12 mouse cellular contexts compared by ENCODE assay signal in genomic region chr15:87583921-87584621, GRCm38 (mm10). TPM values are rescaled to one million over a fixed set of nuclear protein-coding genes. Genes with fewer than 3 reads are reported as not detected.
DNase-seq lines count a peak whose midpoint lies in the region; ATAC-seq and TF ChIP-seq lines count a peak whose summit lies in the region.
"Had no signal": no experiment of that assay in that cellular context is flagged by ENCODE, and none has a peak within 500 bp of the region (broad histone marks: within the 10 kb centered on the region; RNA-seq: fewer than 3 reads in every experiment).

No protein-coding gene starts in this region.

- 0 out of 2 replicates have a peak overlapping the region, but pooled peaks have one; percentile 11 for H3K4me3 ChIP-seq in left cerebral cortex, adult 2 months
- H3K4me3 ChIP-seq in forebrain, embryonic 15.5 days: no peak overlapping the region
- no peak overlapping the region for H3K4me3 ChIP-seq in neural tube, embryonic 14.5 days (ENCODE audit: low read depth, low read length)

- ATAC-seq in forebrain, embryonic 15.5 days (replicated peaks): peak; percentile 80
- peak; percentile 68; the same call in 1 of the 2 replicates for ATAC-seq in neural tube, embryonic 14.5 days (ENCODE audit: low read depth)
- no peak for ATAC-seq in megakaryocyte-erythroid progenitor cell, adult 5-6 weeks (replicated peaks; ENCODE audit: low FRiP score, low TSS enrichment, poor library complexity, severe bottlenecking)
- no peak for ATAC-seq in activated CD4-positive, CD25-positive, alpha-beta regulatory T cell, adult 4 months

- intact Hi-C loops in left cerebral cortex, adult 2 months (cut with DNase I): no loop called here

- H3K9me3 ChIP-seq in forebrain, embryonic 15.5 days: no peaks in the 10 kb centered on the region
- no peaks in the 10 kb centered on the region for H3K9me3 ChIP-seq in neural tube, embryonic 14.5 days (ENCODE audit: control insufficient read depth, low read length)

- peak overlapping the region; percentile 27 for H3K4me2 ChIP-seq in forebrain, embryonic 15.5 days (replicated peaks)
- no peak overlapping the region for H3K4me2 ChIP-seq in neural tube, embryonic 14.5 days (ENCODE audit: low read depth, low read length)
- H3K4me2 ChIP-seq: heart, embryonic 11.5 days had no signal

- no peaks in the 10 kb centered on the region for H3K36me3 ChIP-seq in forebrain, embryonic 15.5 days
- no peaks in the 10 kb centered on the region for H3K36me3 ChIP-seq in neural tube, embryonic 14.5 days (ENCODE audit: control insufficient read depth, insufficient read depth, low read length)

- WGBS in forebrain, embryonic 15.5 days: 45% methylated on average over 26 of the region's 26 CpGs
- WGBS in neural tube, embryonic 14.5 days: 75% methylated on average over 26 of the region's 26 CpGs

- H3K9ac ChIP-seq in forebrain, embryonic 15.5 days (replicated peaks): no peak overlapping the region
- H3K9ac ChIP-seq in neural tube, embryonic 14.5 days (replicated peaks; ENCODE audit: low read depth, low read length): no peak overlapping the region

- DNase-seq in left cerebral cortex, adult 2 months (ENCODE audit: extremely low spot score in 1 of 2, low spot score in 2 of 2): no peak
- no peak for DNase-seq in left cerebral cortex, adult 11 months (ENCODE audit: low spot score)
- DNase-seq in layer of hippocampus, adult 8-10 months (ENCODE audit: low spot score in 2 of 2): peak; percentile 41 to 55
- DNase-seq in kidney, adult 8-10 months: no peak
- DNase-seq: liver had no signal

- peaks cover 19% of the 10 kb centered on the region for H3K4me1 ChIP-seq in forebrain, embryonic 15.5 days
- no peaks in the 10 kb centered on the region for H3K4me1 ChIP-seq in neural tube, embryonic 14.5 days (ENCODE audit: control insufficient read depth, insufficient read depth, low read length)

- H3K27me3 ChIP-seq in forebrain, embryonic 15.5 days: no peaks in the 10 kb centered on the region
- H3K27me3 ChIP-seq in neural tube, embryonic 14.5 days (ENCODE audit: control insufficient read depth, insufficient read depth, low read length): no peaks in the 10 kb centered on the region

- peak overlapping the region; percentile 68 for H3K27ac ChIP-seq in left cerebral cortex, adult 2 months
- H3K27ac ChIP-seq in forebrain, embryonic 15.5 days (replicated peaks): peak overlapping the region; percentile 58
- peak overlapping the region; percentile 39; the same call in 1 of the 2 replicates for H3K27ac ChIP-seq in neural tube, embryonic 14.5 days (ENCODE audit: low read depth, low read length)
- H3K27ac ChIP-seq: kidney, postnatal 0 days had no signal

- TF ChIP-seq CTCF in left cerebral cortex, adult 2 months (IDR thresholded peaks at IDR 0.05): no peak

RNA-seq across cellular contexts. Expression of gene Fam19a5, which starts 40.0 kb away (rescaled TPM):
- 100 to 1,000 TPM; 112 to 119 TPM for total RNA-seq in left cerebral cortex, adult 2 months (2021)
- 17.6 and 18.0 TPM in 2 replicates for polyA plus RNA-seq in forebrain, embryonic 15.5 days (2015; fragmentation: Nextera tagmentation; extraction: Ambion mirVana)
- total RNA-seq in layer of hippocampus, adult 8-10 months (2022): 100 to 1,000 TPM; 117 to 129 (median 120) TPM
- polyA plus RNA-seq in neural tube, embryonic 14.5 days (2014; fragmentation: Nextera tagmentation; extraction: Ambion mirVana): 26.6 and 33.3 TPM in 2 replicates
- not detected in 2 replicates for total RNA-seq in megakaryocyte-erythroid progenitor cell, adult 5-6 weeks (2014; fragmentation: Nextera tagmentation)
- not detected in 2 replicates for total RNA-seq in megakaryocyte-erythroid progenitor cell, adult 5-6 weeks (2017)
- polyA plus RNA-seq in activated CD4-positive, CD25-positive, alpha-beta regulatory T cell, adult 4 months (2017; shearing (Covaris generic)): not detected
- total RNA-seq: common myeloid progenitor, adult 5-6 weeks had no signal

Comparison
In these comparisons a context has a peak if more than half of its experiments do, and no peak if none do; other contexts are left out.
1. DNase-seq: peak in layer of hippocampus, adult 8-10 months (2 of 2); none in left cerebral cortex, adult 2 months (0 of 2), left cerebral cortex, adult 11 months (single experiment) and kidney, adult 8-10 months (0 of 2).
2. ATAC-seq: peak in forebrain, embryonic 15.5 days (single experiment) and neural tube, embryonic 14.5 days (single experiment); none in megakaryocyte-erythroid progenitor cell, adult 5-6 weeks (single experiment) and activated CD4-positive, CD25-positive, alpha-beta regulatory T cell, adult 4 months (single experiment).
3. RNA of gene Fam19a5, which starts 40.0 kb away (total RNA-seq): 117 to 129 TPM in layer of hippocampus, adult 8-10 months and 112 to 119 TPM in left cerebral cortex, adult 2 months; not detected in megakaryocyte-erythroid progenitor cell, adult 5-6 weeks; every median in the first group is over 100 times any median in the second.
4. Peak in every context shown above with its lines, with median percentiles within 50 percentile points of each other: H3K27ac ChIP-seq.